Mouse (Mus musculus) kidney, adult 2 months (tissue): ENCODE results near the gene Abca6.

Experiments used
- CTCF ChIP-seq: fragments of 200-500 bp; conservative IDR thresholded peaks from 2 replicates; pipeline ENCODE4 v1.5.1; 2011; ENCODE audit warnings: low read depth, mild to moderate bottlenecking, control low read depth, low read length, moderate library complexity, mixed read lengths; ENCODE audit not compliant: insufficient read depth, insufficient read length
- POLR2A ChIP-seq: fragments of 200-500 bp; IDR thresholded peaks from one replicate; pipeline ENCODE4 v1.6.1; 2011; ENCODE audit warnings: low read depth, low read length, control low read depth

GRCm38 (mm10) chr11:110232975-110233374 lies 18.6 kb downstream of the Abca6 start:
- TF ChIP-seq CTCF, result 0 out of 2 replicates have a peak, but pooled peaks have one; percentile 8
- TF ChIP-seq POLR2A, result no peak
